Mouse (Mus musculus) ovary, postnatal 14 days (tissue): ENCODE data around the gene Parp3.

Experiments used
- DNase-seq: peaks from one replicate; pipeline ENCODE4 v3.0.0; 2022; ENCODE audit warnings: low spot score

The Parp3 gene

DNA sequence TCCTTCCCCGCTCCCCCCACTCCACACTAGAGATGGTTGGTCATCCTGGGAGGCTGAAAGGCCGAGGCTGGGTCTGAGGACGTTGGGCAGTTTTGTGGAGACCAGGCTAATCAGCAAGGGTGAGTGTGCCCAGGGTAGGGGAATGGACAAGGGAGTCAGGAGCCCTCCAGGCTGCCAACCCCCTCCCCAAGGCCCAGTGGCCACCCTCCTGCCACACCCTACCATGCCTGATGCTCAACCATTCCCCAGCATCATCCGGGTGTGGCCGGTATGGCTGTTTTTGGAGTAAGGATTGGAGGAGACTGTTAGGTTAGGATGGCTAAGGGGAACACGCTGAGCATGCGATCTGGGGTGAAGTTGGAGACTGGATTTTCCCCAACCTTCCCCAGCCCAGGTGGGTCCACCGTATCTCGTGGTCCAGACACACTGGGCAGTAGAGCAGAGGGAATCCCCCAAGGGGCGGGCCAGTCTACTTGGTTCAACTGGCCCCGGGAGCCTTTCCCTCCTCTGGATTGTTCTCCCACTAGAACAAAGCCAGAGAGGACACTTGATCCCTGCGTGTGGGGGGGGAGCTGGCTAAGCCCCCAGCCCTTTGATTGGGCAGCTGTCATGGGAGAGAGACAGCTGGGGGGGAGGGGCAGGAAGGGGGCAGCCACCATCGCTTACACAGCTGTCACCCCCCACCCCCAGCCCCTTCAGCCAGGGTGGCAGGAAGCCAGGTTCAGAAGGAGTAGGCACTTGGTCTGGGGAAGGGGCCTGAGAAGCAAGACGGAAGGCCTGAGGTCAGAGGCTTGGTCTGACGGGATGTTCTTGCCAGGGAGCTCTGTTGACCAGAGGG is 20.2 kb downstream of the Parp3 start:
- DNase-seq = no peak

GRCm38 (mm10) chr9:106454888-106455681 is 21.7 kb downstream of the Parp3 start:
- DNase-seq = no peak

- no peak for DNase-seq
These were observed 22.5 kb downstream of the Parp3 start for GRCm38 (mm10) chr9:106454071-106454761.

GRCm38 (mm10) chr9:106453271-106454070 is 23.3 kb downstream of the Parp3 start, which contains the start of gene Pcbp4:
Gene Pcbp4, plus strand, starts transcription at chr9:106453291.
- peak; percentile 48 for DNase-seq

DNA sequence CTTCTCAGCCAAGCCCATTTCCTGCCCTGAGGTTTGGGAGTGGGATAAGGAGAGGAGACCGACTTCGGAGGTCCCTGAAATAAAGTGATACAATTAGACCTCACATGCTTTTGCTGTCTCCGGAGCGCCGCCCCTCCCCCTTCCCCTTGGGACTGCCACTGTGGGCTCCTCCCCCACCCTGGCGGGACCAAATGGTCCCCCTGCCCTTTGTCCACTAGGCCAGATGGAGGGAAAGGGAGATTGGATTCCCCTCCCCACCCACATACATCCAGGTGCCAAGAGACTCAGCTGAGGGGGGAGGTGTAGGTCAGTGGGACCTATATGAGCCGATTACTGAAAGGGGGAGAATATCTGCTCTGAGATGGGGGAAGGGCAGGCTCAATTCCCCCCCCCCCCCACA is 23.9 kb downstream of the Parp3 start:
- DNase-seq = no peak

DNA sequence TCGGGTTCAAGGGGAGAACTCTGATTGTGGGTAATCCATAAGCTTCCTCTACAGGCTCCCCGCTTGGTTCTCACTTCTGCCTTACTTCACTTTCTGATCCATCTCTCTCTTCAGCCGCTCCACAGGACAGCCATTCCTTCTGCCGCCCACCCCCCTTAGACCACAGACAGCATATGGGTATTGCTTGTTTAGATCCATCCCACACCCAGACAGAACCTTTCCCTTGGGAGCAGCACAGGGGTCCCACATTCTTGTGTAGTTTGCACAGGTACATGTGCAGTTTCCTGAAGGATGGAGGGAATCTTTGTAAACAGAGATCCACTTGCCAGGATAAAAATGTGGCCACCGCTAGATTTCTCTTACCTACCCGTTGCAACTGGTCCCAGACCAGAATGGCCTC is 24.4 kb downstream of the Parp3 start:
- DNase-seq = no peak

DNA sequence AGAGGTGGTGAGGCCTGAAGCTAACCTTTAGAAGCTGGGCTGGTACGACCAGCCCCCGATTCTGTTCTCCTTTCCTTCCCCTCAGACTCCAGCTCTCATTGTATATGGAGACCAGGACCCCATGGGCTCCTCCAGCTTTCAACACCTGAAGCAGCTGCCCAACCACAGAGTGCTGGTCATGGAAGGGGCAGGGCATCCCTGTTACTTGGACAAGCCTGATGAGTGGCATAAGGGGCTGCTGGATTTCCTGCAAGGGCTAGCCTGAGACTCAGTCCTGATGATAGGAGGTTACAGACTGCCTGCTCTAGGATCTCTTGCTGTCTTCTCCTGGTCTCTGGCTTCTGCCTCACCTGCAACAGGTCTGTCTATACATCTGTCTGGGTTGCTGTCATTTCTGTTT is 24.9 kb downstream of the Parp3 start:
- no peak for DNase-seq

GRCm38 (mm10) chr9:106451298-106451697 is 25.5 kb downstream of the Parp3 start:
- no peak for DNase-seq

GRCm38 (mm10) chr9:106450661-106451060 is 26.1 kb downstream of the Parp3 start:
- DNase-seq = peak; percentile 57

DNA sequence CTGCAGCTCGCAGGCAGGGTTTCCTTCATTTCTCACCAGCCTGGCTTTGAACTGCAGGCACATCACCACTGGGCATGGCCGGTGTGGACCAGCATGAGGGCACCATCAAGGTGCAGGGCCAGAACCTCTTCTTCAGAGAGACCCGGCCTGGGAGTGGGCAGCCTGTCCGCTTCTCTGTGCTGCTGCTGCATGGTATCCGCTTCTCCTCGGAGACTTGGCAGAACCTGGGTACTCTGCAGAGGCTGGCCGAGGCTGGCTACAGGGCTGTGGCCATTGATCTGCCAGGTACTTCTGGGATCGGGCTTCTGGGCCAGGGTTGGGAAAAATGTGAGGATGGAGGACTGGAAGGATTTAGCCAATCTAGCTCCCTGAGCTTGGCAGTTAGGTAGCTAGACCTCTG is 26.8 kb downstream of the Parp3 start:
- DNase-seq = no peak

GRCm38 (mm10) chr9:106448498-106449031 is 28.2 kb downstream of the Parp3 start:
- DNase-seq = peak; percentile 49

GRCm38 (mm10) chr9:106447951-106448350 is 28.8 kb downstream of the Parp3 start:
- DNase-seq = no peak

DNA sequence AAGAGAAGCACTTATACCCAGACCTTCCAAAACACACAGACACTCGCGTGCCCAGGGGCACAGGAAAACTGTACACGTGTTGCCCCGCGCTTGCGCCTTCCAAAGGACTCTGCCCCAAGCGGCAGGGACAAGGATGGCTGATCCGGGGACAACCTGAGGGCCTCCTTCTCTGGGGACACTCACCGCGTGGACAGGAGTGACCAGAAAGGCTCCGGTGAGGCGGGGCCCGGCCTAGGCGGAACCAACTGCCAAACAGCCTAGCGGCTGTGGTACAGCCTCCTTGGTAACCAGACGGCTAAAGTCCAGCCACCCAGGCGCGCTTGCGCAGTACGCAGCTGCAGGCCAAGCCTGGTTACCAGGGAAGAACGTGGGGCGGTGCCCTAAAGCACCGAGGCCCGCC is 29.4 kb downstream of the Parp3 start, which contains the start of the genes Abhd14b and Abhd14a:
Gene Abhd14b, plus strand, starts transcription at position 112 of the 400 bp plus-strand sequence.
Gene Abhd14a, minus strand, starts transcription at position 331 of the 400 bp plus-strand sequence.
- peak; percentile 87 for DNase-seq

- DNase-seq = no peak
These were observed 31.9 kb downstream of the Parp3 start for GRCm38 (mm10) chr9:106444836-106445235.

DNA sequence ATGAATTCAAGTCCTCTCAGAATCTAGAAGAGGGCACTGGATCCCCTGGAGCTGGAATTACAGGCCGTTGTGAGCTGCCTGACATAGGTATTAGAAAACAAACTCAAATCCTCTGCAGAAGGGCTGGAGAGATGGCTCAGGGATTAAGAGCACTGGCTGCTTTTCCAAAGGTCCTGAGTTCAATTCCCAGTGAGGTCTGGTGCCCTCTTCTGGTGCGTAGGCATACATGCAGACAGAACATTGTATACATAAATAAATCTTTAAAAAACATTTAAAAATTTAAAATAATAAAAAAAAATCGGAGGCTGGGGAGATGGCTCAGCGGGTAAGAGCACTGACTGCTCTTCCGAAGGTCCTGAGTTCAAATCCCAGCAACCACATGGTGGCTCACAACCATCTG is 34.1 kb downstream of the Parp3 start:
- no peak for DNase-seq

DNA sequence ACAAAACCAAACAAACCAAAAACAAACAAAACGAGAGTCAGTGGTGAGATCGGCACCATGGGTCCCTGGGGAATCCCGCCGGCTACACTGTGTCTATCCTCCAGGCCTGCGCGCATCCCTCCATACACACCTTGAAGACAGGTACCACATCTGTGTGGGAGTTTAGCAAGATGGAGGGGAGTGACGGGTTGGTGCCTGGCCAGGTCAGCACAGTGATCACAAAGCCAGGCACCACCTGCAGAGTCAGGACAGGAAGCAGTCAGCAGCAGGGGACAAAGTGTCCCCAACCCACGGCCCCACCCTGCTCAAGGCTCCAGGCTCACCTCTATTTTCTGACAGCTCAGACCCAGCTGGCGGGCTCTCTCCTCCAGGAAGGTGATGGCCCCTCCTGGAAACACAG is 40.2 kb downstream of the Parp3 start:
- DNase-seq = no peak

GRCm38 (mm10) chr9:106433389-106433788 is 43.4 kb downstream of the Parp3 start:
- DNase-seq = no peak

DNA sequence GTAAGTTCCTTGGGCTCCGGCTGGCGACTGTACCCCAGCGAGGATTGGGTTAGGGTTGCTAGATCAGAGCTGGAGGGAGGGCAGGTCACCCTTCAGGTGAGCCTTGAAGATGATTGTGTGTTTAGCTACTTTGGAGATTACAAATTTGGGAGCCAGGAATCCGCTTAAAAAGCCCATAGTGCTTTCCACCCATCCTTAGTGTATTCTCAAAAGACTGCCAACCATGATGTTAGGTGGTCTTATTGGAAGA is 46.8 kb downstream of the Parp3 start:
- DNase-seq = no peak

- peak; percentile 93 for DNase-seq
These were observed 47.3 kb downstream of the Parp3 start, which contains the start of gene Rpl29 for GRCm38 (mm10) chr9:106429221-106430014. Gene Rpl29, plus strand, starts transcription at chr9:106429454.

DNA sequence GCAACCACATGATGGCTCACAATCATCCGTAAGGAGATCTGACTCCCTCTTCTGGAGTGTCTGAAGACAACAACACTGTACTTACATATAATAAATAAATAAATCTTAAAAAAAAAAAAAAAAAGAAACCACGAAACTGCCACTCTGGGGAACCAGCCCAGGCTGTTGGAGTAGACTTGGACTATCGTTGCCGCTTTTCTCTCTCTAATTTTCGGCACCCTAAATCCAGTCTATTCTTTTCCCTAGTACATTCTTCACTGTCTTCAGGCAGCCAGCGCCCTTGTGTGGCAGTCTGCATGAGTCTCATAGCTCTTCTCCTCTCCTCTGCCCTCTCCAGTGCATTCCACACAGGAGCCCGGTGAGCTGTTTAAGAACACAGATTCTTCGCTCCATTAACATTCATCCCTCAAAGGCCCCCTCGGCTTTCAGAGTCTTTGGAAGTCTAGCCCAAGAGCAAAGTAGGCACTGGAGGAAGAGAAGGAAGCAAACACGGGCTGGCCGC is 48.0 kb downstream of the Parp3 start:
- DNase-seq = no peak

GRCm38 (mm10) chr9:106421865-106422160 is 54.9 kb downstream of the Parp3 start:
- peak; percentile 88 for DNase-seq
